Mouse (Mus musculus) neural tube, embryonic 12.5 days (tissue): ENCODE results near the gene Tnks1bp1. TPM values are rescaled to one million over a fixed set of nuclear protein-coding genes. Genes with fewer than 3 reads are reported as not detected.
A peak's percentile ranks its signal among the peaks of the same experiment; 100 is the strongest.

Experiments
- ATAC-seq: fragments of 200-750 bp; cut with Nextera tagmentation; 2 replicates; pipeline ENCODE4 v1.8.0; 2017; ENCODE audit warnings: low read depth, mild to moderate bottlenecking, moderate TSS enrichment, moderate library complexity; ENCODE audit not compliant: low FRiP score
- H3K27ac ChIP-seq: fragments of 300-500 bp; sonication (generic); 2 replicates; pipeline ENCODE4 v1.5.1; 2016
- H3K27me3 ChIP-seq: fragments of 300-500 bp; sonication (generic); replicated peaks from 2 replicates; pipeline ENCODE4 v1.6.1; 2016; ENCODE audit warnings: mild to moderate bottlenecking
- H3K36me3 ChIP-seq: fragments of 300-500 bp; sonication (generic); 2 replicates; pipeline ENCODE4 v1.6.1; 2016; ENCODE audit warnings: mild to moderate bottlenecking
- H3K4me1 ChIP-seq: fragments of 300-500 bp; sonication (generic); 2 replicates; pipeline ENCODE4 v1.6.1; 2016
- H3K4me2 ChIP-seq: fragments of 300-500 bp; sonication (generic); replicated peaks from 2 replicates; pipeline ENCODE4 v1.6.1; 2016; ENCODE audit warnings: mild to moderate bottlenecking
- H3K4me3 ChIP-seq: fragments of 300-500 bp; sonication (generic); 2 replicates; pipeline ENCODE4 v1.5.1; 2016
- H3K9ac ChIP-seq: fragments of 300-500 bp; sonication (generic); 2 replicates; pipeline ENCODE4 v1.6.1; 2016; ENCODE audit warnings: mild to moderate bottlenecking
- H3K9me3 ChIP-seq: fragments of 300-500 bp; sonication (generic); 2 replicates; pipeline ENCODE4 v1.6.1; 2016; ENCODE audit warnings: mild to moderate bottlenecking
- WGBS: fragments of 180-500 bp; shearing (Covaris S2); methylation state at CpG from one replicate; pipeline ENCODE4 v1.1.7; 2016; 5-methylcytosine and 5-hydroxymethylcytosine counted together
- polyA plus RNA-seq: library from polyadenylated mRNA; unstranded; fragments of >200 nt; fragmentation: Nextera tagmentation; extraction: Ambion mirVana; gene quantifications from 2 replicates; pipeline ENCODE4 v1.2.1, GENCODE M21; 2016

Tnks1bp1 gene
- polyA plus RNA-seq, 1 experiment from 2014 or later: 32.2 TPM

- no peak overlapping the region for H3K9ac ChIP-seq
- 25% methylated on average over 4 of the region's 4 CpGs for WGBS
- no peaks in the 10 kb centered on the region for H3K9me3 ChIP-seq
These were observed 25.8 kb upstream of the Tnks1bp1 start for GRCm38 (mm10) chr2:85022043-85022442.

GRCm38 (mm10) chr2:85026178-85026577, 21.6 kb upstream of the Tnks1bp1 start:
- Histone ChIP-seq H3K4me2 (no peak overlapping the region), H3K9me3 (no peaks in the 10 kb centered on the region), H3K4me1 (no peaks in the 10 kb centered on the region), H3K9ac (no peak overlapping the region), H3K36me3 (no peaks in the 10 kb centered on the region), H3K27ac (no peak overlapping the region), H3K4me3 (no peak overlapping the region), H3K27me3 (no peaks in the 10 kb centered on the region)
- ATAC-seq: no peak
- 81% methylated on average over 3 of the region's 3 CpGs for WGBS

More at GRCm38 (mm10) chr2:85022043-85022442, 25.8 kb upstream of the Tnks1bp1 start:
- H3K27ac ChIP-seq: no peak overlapping the region
- no peaks in the 10 kb centered on the region for H3K27me3 ChIP-seq
- H3K4me3 ChIP-seq: no peak overlapping the region
- H3K4me1 ChIP-seq: no peaks in the 10 kb centered on the region
- no peak for ATAC-seq
- no peaks in the 10 kb centered on the region for H3K36me3 ChIP-seq
- H3K4me2 ChIP-seq: no peak overlapping the region

- Histone ChIP-seq H3K9ac (no peak overlapping the region), H3K4me3 (no peak overlapping the region), H3K9me3 (no peaks in the 10 kb centered on the region), H3K4me2 (no peak overlapping the region), H3K27ac (no peak overlapping the region), H3K4me1 (no peaks in the 10 kb centered on the region), H3K36me3 (no peaks in the 10 kb centered on the region), H3K27me3 (no peaks in the 10 kb centered on the region)
- WGBS: 79% methylated on average over 5 of the region's 5 CpGs
- ATAC-seq: no peak
These were observed 20.5 kb upstream of the Tnks1bp1 start for GRCm38 (mm10) chr2:85027281-85027680.

GRCm38 (mm10) chr2:85029897-85030296, 17.9 kb upstream of the Tnks1bp1 start:
- H3K27ac ChIP-seq: no peak overlapping the region
- H3K36me3 ChIP-seq: no peaks in the 10 kb centered on the region
- no peaks in the 10 kb centered on the region for H3K4me1 ChIP-seq
- no peak for ATAC-seq
- H3K27me3 ChIP-seq: no peaks in the 10 kb centered on the region
- no peaks in the 10 kb centered on the region for H3K9me3 ChIP-seq
- H3K9ac ChIP-seq: no peak overlapping the region
- H3K4me3 ChIP-seq: no peak overlapping the region
- H3K4me2 ChIP-seq: no peak overlapping the region
- WGBS: 45% methylated on average over 6 of the region's 6 CpGs

- H3K36me3 ChIP-seq: no peaks in the 10 kb centered on the region
- H3K9me3 ChIP-seq: no peaks in the 10 kb centered on the region
- WGBS: 66% methylated on average over 6 of the region's 6 CpGs
- no peak for ATAC-seq
- H3K27me3 ChIP-seq: no peaks in the 10 kb centered on the region
- H3K4me3 ChIP-seq: no peak overlapping the region
- H3K9ac ChIP-seq: no peak overlapping the region
- no peak overlapping the region for H3K4me2 ChIP-seq
- H3K27ac ChIP-seq: no peak overlapping the region
- no peaks in the 10 kb centered on the region for H3K4me1 ChIP-seq
These were observed 16.8 kb upstream of the Tnks1bp1 start for GRCm38 (mm10) chr2:85030989-85031388.

GRCm38 (mm10) chr2:85033121-85033520, 14.7 kb upstream of the Tnks1bp1 start:
- Histone ChIP-seq H3K9ac (no peak overlapping the region), H3K4me3 (no peak overlapping the region), H3K27me3 (no peaks in the 10 kb centered on the region), H3K4me2 (0 out of 2 replicates have a peak overlapping the region, but pooled peaks have one; percentile 5), H3K9me3 (no peaks in the 10 kb centered on the region), H3K27ac (no peak overlapping the region), H3K4me1 (peaks cover 9% of the 10 kb centered on the region; the same call in 1 of the 2 replicates), H3K36me3 (no peaks in the 10 kb centered on the region)
- 90% methylated on average over 2 of the region's 2 CpGs for WGBS
- ATAC-seq: no peak

- Histone ChIP-seq H3K36me3 (no peaks in the 10 kb centered on the region), H3K27ac (no peak overlapping the region), H3K27me3 (no peaks in the 10 kb centered on the region), H3K4me2 (no peak overlapping the region), H3K4me1 (peaks cover 14% of the 10 kb centered on the region; the same call in 1 of the 2 replicates), H3K9ac (no peak overlapping the region), H3K9me3 (no peaks in the 10 kb centered on the region), H3K4me3 (no peak overlapping the region)
- 85% methylated on average over 7 of the region's 7 CpGs for WGBS
- no peak for ATAC-seq
These were observed 13.7 kb upstream of the Tnks1bp1 start for GRCm38 (mm10) chr2:85034169-85034568.

- peak overlapping the region; percentile 80 for H3K9ac ChIP-seq
- H3K4me2 ChIP-seq: peak overlapping the region; percentile 72
- peak; percentile 33 for ATAC-seq
- 10% methylated on average over 11 of the region's 11 CpGs for WGBS
- H3K27me3 ChIP-seq: no peaks in the 10 kb centered on the region
- no peaks in the 10 kb centered on the region for H3K9me3 ChIP-seq
- peaks cover 14% of the 10 kb centered on the region; the same call in 1 of the 2 replicates for H3K4me1 ChIP-seq
- peaks cover 24% of the 10 kb centered on the region for H3K36me3 ChIP-seq
- H3K4me3 ChIP-seq: peak overlapping the region; percentile 68
- H3K27ac ChIP-seq: no peak overlapping the region
These were observed 11.2 kb upstream of the Tnks1bp1 start for GRCm38 (mm10) chr2:85036507-85037046.

- no peaks in the 10 kb centered on the region for H3K9me3 ChIP-seq
- no peaks in the 10 kb centered on the region for H3K27me3 ChIP-seq
- peak; percentile 95 for ATAC-seq
- WGBS: 1% methylated on average over 66 of the region's 66 CpGs
- H3K27ac ChIP-seq: peak within 1 kb of the TSS; percentile 83
- H3K9ac ChIP-seq: peak within 1 kb of the TSS; percentile 80
- peak within 1 kb of the TSS; percentile 68 for H3K4me3 ChIP-seq
- H3K4me1 ChIP-seq: peaks cover 14% of the 10 kb centered on the region; the same call in 1 of the 2 replicates
- peak within 1 kb of the TSS; percentile 72 for H3K4me2 ChIP-seq
- peaks cover 31% of the 10 kb centered on the region for H3K36me3 ChIP-seq
These were observed 10.5 kb upstream of the Tnks1bp1 start, which contains the start of the genes Ssrp1 and P2rx3 for GRCm38 (mm10) chr2:85037047-85038026. TSS of gene Ssrp1 (plus strand) at chr2:85037234. TSS of gene P2rx3 (minus strand) at chr2:85037462.

GRCm38 (mm10) chr2:85038336-85038735, 9.5 kb upstream of the Tnks1bp1 start:
- H3K9ac ChIP-seq: 0 out of 2 replicates have a peak overlapping the region, but pooled peaks have one; percentile 80
- 87% methylated on average over 13 of the region's 13 CpGs for whole genome bisulfite sequencing
- H3K9me3 ChIP-seq: no peaks in the 10 kb centered on the region
- H3K27ac ChIP-seq: no peak overlapping the region
- H3K4me2 ChIP-seq: peak overlapping the region; percentile 72
- H3K4me3 ChIP-seq: peak overlapping the region; percentile 68
- H3K36me3 ChIP-seq: peaks cover 41% of the 10 kb centered on the region
- H3K27me3 ChIP-seq: no peaks in the 10 kb centered on the region
- ATAC-seq: no peak
- H3K4me1 ChIP-seq: peaks cover 14% of the 10 kb centered on the region; the same call in 1 of the 2 replicates

GRCm38 (mm10) chr2:85043623-85044022, 4.2 kb upstream of the Tnks1bp1 start:
- no peak for ATAC-seq
- Histone ChIP-seq H3K9me3 (no peaks in the 10 kb centered on the region), H3K4me1 (peaks cover 10% of the 10 kb centered on the region), H3K9ac (0 out of 2 replicates have a peak overlapping the region, but pooled peaks have one; percentile 13), H3K4me3 (no peak overlapping the region), H3K27me3 (no peaks in the 10 kb centered on the region), H3K27ac (no peak overlapping the region), H3K4me2 (no peak overlapping the region), H3K36me3 (peaks cover 77% of the 10 kb centered on the region)
- WGBS: 96% methylated on average over 7 of the region's 7 CpGs

- Histone ChIP-seq H3K4me1 (peaks cover 33% of the 10 kb centered on the region), H3K9me3 (no peaks in the 10 kb centered on the region), H3K36me3 (peaks cover 58% of the 10 kb centered on the region), H3K9ac (no peak overlapping the region), H3K4me3 (no peak overlapping the region), H3K27me3 (no peaks in the 10 kb centered on the region), H3K27ac (no peak overlapping the region), H3K4me2 (no peak overlapping the region)
- ATAC-seq: no peak
- 87% methylated on average over 8 of the region's 8 CpGs for WGBS
These were observed 1.6 kb upstream of the Tnks1bp1 start for GRCm38 (mm10) chr2:85046222-85046621.
